Mouse (Mus musculus) ES-E14 (cell line): ENCODE measurements at regions not wholly inside any gene's neighbourhood (a gene's known extent, or its start where the extent isn't known, plus 50 kb on each side); places are given as distances from the start of the nearest gene placed in this dataset.
A peak's percentile ranks its signal among the peaks of the same experiment; 100 is the strongest.

Experiments used
- DNase-seq: peaks from one replicate; pipeline ENCODE4 v3.0.0-alpha.2; 2013; ENCODE audit warnings: low read depth, low spot score
- H3K27ac ChIP-seq: 2 replicates; pipeline ENCODE4 v1.5.1; 2012; ENCODE audit warnings: low read depth, mild to moderate bottlenecking, low read length, moderate library complexity, mixed read lengths; ENCODE audit not compliant: poor library complexity, insufficient read depth, severe bottlenecking
- H3K36me3 ChIP-seq: 2 replicates; pipeline ENCODE4 v1.6.1; 2012; ENCODE audit warnings: mild to moderate bottlenecking, low read length, moderate library complexity, mixed read lengths; ENCODE audit not compliant: control insufficient read depth, poor library complexity, insufficient read depth, severe bottlenecking
- H3K4me1 ChIP-seq, 2 experiments: fragments of 150-350 bp in 1 of 2; sonication (generic) in 1 of 2; 2 replicates each; pipeline ENCODE4 v1.6.1; 2012; ENCODE audit warnings: low read length in 2 of 2, mild to moderate bottlenecking in 1 of 2, mixed read lengths in 1 of 2; ENCODE audit not compliant: control insufficient read depth in 2 of 2, insufficient read depth in 2 of 2, poor library complexity in 1 of 2
- H3K4me3 ChIP-seq, 2 experiments: fragments of 150-350 bp in 1 of 2; sonication (generic) in 1 of 2; 2 replicates each; pipeline ENCODE4 v1.5.1; 2012; ENCODE audit warnings: low read length in 2 of 2, low read depth in 1 of 2, mild to moderate bottlenecking in 1 of 2, mixed read lengths in 1 of 2; ENCODE audit not compliant: insufficient read depth in 1 of 2, poor library complexity in 1 of 2, severe bottlenecking in 1 of 2
- H3K9ac ChIP-seq: 2 replicates; pipeline ENCODE4 v1.6.1; 2012; ENCODE audit warnings: low read depth, mild to moderate bottlenecking, low read length, mixed read lengths; ENCODE audit not compliant: poor library complexity, insufficient read depth, severe bottlenecking
- H3K9me3 ChIP-seq: fragments of 150-350 bp; sonication (generic); 2 replicates; pipeline ENCODE4 v1.6.1; 2012; ENCODE audit warnings: low read depth, mild to moderate bottlenecking, low read length; ENCODE audit not compliant: control insufficient read depth, insufficient read depth
- CHD2 ChIP-seq: IDR thresholded peaks from 2 replicates; pipeline ENCODE4 v1.6.1; 2014; ENCODE audit warnings: mild to moderate bottlenecking, low read depth, low read length, inconsistent platforms
- HCFC1 ChIP-seq: IDR thresholded peaks from 2 replicates; pipeline ENCODE4 v1.6.1; 2012; ENCODE audit warnings: low read length, inconsistent platforms, borderline replicate concordance; ENCODE audit not compliant: insufficient read depth
- MAFK ChIP-seq: IDR thresholded peaks from 2 replicates; pipeline ENCODE4 v1.6.1; 2014; ENCODE audit warnings: mild to moderate bottlenecking, low read depth, low read length, inconsistent platforms; ENCODE audit not compliant: insufficient read depth
- ZC3H11A ChIP-seq: IDR thresholded peaks from 2 replicates; pipeline ENCODE4 v1.6.1; 2012; ENCODE audit warnings: low read depth, mild to moderate bottlenecking, inconsistent platforms, low read length, borderline replicate concordance
- ZNF384 ChIP-seq: IDR thresholded peaks from 2 replicates; pipeline ENCODE4 v1.6.1; 2012; ENCODE audit warnings: low read depth, low read length, inconsistent platforms
- in situ Hi-C, 2 experiments: fragments of 600-800 bp; cut with MboI; formaldehyde crosslinking; loops; one replicate each; pipeline ENCODE4 v1.15.1; 2025; ENCODE audit warnings: low sequenced_read_pairs in 2 of 2, inconsistent platforms in 1 of 2; ENCODE audit not compliant: unreplicated experiment in 2 of 2

DNA sequence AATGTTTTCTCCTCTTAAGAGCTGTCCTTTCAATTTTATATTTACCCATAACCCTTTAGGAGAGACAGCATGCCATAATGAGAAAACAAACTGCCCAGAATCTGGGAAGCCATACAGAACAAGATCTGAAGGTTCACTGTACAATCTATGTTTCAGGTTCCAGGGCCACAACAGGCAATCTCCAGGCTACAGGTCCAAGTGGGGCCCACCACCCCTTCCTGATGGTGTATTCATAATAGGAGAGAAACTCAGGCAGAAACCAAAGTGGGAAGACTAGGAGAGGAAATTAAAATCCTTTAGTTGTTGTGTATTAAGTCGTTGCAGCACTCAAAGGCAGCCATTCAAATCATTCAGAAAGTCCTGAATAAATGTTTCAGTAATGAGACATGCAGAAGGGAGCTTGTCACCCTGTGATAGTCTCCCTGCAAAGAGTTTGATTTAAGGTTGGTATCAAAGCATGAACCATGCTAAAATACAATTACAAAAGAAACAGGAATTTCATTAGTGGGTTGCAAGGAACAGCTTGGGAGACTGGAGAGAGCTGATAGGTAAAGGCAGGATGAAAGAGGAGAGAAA lies 107.3 kb upstream of the Fmo9 start:
- no peak for DNase-seq
- H3K9ac ChIP-seq: no peak overlapping the region
- H3K9me3 ChIP-seq: no peaks in the 10 kb centered on the region
- in situ Hi-C loops: no loop called here
- H3K4me3 ChIP-seq: no peak overlapping the region
- no peak overlapping the region for H3K27ac ChIP-seq
- no peak for TF ChIP-seq MAFK
- no peak for TF ChIP-seq HCFC1
- TF ChIP-seq ZC3H11A: no peak
- no peak for TF ChIP-seq CHD2
- no peak for TF ChIP-seq ZNF384
- no peaks in the 10 kb centered on the region for H3K36me3 ChIP-seq
- no peaks in the 10 kb centered on the region for H3K4me1 ChIP-seq

DNA sequence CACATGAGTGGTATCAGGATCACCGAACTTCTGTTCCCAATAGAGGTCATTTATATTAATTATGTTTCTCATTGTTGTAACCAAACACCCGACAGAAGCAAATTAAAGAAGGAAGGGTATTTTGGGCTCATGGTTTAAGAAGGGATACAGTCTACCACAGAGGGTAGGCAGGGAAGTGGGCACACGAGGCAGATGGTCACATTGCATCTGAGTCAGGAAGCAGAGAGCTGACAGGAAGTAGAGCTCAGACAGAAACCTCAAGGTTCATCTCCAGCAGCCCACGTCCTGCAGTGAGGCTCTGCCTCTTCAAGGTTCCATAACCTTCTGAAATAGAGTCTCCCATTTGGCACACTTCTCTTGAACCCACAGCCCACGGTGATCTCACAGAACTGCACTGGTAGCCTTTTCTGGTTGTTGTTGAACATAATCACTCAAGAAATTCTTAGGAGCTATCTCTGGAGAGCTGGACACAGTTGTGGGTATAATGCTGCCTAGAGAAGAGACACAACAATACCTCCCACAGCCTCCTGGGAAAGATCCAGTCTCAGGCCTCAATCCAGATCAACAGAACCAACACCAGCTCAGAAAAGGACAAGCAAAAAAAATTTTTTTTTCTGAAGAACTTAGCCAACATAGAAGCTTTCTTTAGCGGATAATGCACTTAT lies 111.5 kb upstream of the Fmo9 start:
- H3K4me1 ChIP-seq: no peaks in the 10 kb centered on the region
- no peak for DNase-seq
- TF ChIP-seq ZC3H11A (no peak), MAFK (no peak)

GRCm38 (mm10) chr1:166793717-166794081 lies 112.1 kb upstream of the Fmo9 start:
- H3K36me3 ChIP-seq: no peaks in the 10 kb centered on the region
- DNase-seq: no peak
- H3K9ac ChIP-seq: no peak overlapping the region
- no peaks in the 10 kb centered on the region for H3K4me1 ChIP-seq
- no peak overlapping the region for H3K4me3 ChIP-seq
- H3K27ac ChIP-seq: no peak overlapping the region
- H3K9me3 ChIP-seq: no peaks in the 10 kb centered on the region
- in situ Hi-C loops: no loop called here
- TF ChIP-seq CHD2: no peak
- TF ChIP-seq MAFK: no peak
- TF ChIP-seq ZC3H11A: no peak
- TF ChIP-seq ZNF384: no peak
- TF ChIP-seq HCFC1: no peak

More for the DNA sequence above, 111.5 kb upstream of the Fmo9 start:
- no peak overlapping the region for H3K4me3 ChIP-seq
- in situ Hi-C loops: no loop called here
- H3K36me3 ChIP-seq: no peaks in the 10 kb centered on the region
- H3K9me3 ChIP-seq: no peaks in the 10 kb centered on the region
- no peak overlapping the region for H3K9ac ChIP-seq
- H3K27ac ChIP-seq: no peak overlapping the region

DNA sequence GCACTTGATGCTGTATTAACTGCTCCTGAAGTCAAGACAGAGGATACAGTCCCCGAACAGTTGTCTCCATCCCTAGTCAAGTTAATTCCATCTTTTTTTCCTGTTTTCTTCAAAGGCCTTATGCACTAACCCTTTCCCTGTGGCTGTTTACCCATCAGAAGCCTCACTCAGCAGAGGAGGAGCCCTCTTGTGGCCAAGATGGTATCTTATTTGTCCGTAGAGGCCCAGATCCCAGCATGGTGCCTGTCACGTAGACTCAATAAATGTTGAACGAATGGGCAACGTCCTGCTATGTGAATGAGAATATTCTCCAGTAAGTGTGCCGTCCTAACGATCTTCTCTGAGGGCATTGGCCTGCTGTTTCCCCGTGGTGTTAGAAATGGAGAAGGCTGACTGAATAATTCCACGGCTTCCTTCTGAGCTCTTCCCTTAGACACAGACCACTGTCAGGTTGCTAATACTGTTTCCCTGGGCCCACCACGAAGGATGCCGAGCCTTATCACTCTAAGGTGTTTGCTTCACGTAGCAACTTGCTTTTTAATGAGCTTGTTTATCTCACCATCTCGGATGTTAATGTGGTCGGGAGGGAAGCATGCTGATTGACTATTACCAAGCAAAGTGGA lies 113.1 kb upstream of the Fmo9 start:
- Histone ChIP-seq H3K4me1 (no peaks in the 10 kb centered on the region), H3K4me3 (no peak overlapping the region), H3K9me3 (no peaks in the 10 kb centered on the region), H3K27ac (no peak overlapping the region), H3K9ac (no peak overlapping the region), H3K36me3 (no peaks in the 10 kb centered on the region)
- in situ Hi-C loops: no loop called here
- TF ChIP-seq HCFC1 (no peak), ZC3H11A (no peak), MAFK (no peak), CHD2 (no peak), ZNF384 (no peak)
- DNase-seq: peak; percentile 7
